Mouse (Mus musculus) kidney, embryonic 15.5 days (tissue): Measurements from ENCODE around the gene Creb3l4. TPM values are rescaled to one million over a fixed set of nuclear protein-coding genes. Genes with fewer than 3 reads are reported as not detected.
"Not testable (repeated sequence)": the region's sequence is repeated elsewhere in the genome, so short reads cannot be mapped to it uniquely, and the experiment has no call there.

Experiments used
- ATAC-seq: fragments of 200-750 bp; cut with Nextera tagmentation; replicated peaks from 2 replicates; pipeline ENCODE4 v1.8.0; 2017; ENCODE audit warnings: moderate TSS enrichment; ENCODE audit not compliant: low FRiP score
- H3K27ac ChIP-seq: fragments of 300-500 bp; sonication (generic); 2 replicates; pipeline ENCODE4 v1.5.1; 2015; ENCODE audit warnings: mild to moderate bottlenecking, inconsistent platforms
- H3K27me3 ChIP-seq: fragments of 300-500 bp; sonication (generic); 2 replicates; pipeline ENCODE4 v1.6.1; 2015; ENCODE audit warnings: inconsistent platforms
- H3K36me3 ChIP-seq: fragments of 300-500 bp; sonication (generic); 2 replicates; pipeline ENCODE4 v1.6.1; 2015; ENCODE audit warnings: inconsistent platforms
- H3K4me1 ChIP-seq: fragments of 300-500 bp; sonication (generic); 2 replicates; pipeline ENCODE4 v1.6.1; 2015; ENCODE audit warnings: inconsistent platforms
- H3K4me2 ChIP-seq: fragments of 300-500 bp; sonication (generic); 2 replicates; pipeline ENCODE4 v1.6.1; 2015; ENCODE audit warnings: moderate library complexity, mild to moderate bottlenecking, inconsistent platforms
- H3K4me3 ChIP-seq: fragments of 300-500 bp; sonication (generic); replicated peaks from 2 replicates; pipeline ENCODE4 v1.5.1; 2015; ENCODE audit warnings: mild to moderate bottlenecking, inconsistent platforms
- H3K9ac ChIP-seq: fragments of 300-500 bp; sonication (generic); 2 replicates; pipeline ENCODE4 v1.6.1; 2015; ENCODE audit warnings: mild to moderate bottlenecking, inconsistent platforms
- H3K9me3 ChIP-seq: fragments of 300-500 bp; sonication (generic); replicated peaks from 2 replicates; pipeline ENCODE4 v1.6.1; 2016; ENCODE audit warnings: inconsistent platforms
- WGBS: fragments of 180-500 bp; shearing (Covaris S2); methylation state at CpG from one replicate; pipeline ENCODE4 v1.1.7; 2015; ENCODE audit warnings: mixed read lengths; 5-methylcytosine and 5-hydroxymethylcytosine counted together
- polyA plus RNA-seq: library from polyadenylated mRNA; unstranded; fragments of >200 nt; fragmentation: Nextera tagmentation; extraction: Ambion mirVana; gene quantifications from 2 replicates; pipeline ENCODE4 v1.2.1, GENCODE M21; 2015

The Creb3l4 gene
- polyA plus RNA-seq: 3.7 and 6.9 TPM in 2 replicates

DNA sequence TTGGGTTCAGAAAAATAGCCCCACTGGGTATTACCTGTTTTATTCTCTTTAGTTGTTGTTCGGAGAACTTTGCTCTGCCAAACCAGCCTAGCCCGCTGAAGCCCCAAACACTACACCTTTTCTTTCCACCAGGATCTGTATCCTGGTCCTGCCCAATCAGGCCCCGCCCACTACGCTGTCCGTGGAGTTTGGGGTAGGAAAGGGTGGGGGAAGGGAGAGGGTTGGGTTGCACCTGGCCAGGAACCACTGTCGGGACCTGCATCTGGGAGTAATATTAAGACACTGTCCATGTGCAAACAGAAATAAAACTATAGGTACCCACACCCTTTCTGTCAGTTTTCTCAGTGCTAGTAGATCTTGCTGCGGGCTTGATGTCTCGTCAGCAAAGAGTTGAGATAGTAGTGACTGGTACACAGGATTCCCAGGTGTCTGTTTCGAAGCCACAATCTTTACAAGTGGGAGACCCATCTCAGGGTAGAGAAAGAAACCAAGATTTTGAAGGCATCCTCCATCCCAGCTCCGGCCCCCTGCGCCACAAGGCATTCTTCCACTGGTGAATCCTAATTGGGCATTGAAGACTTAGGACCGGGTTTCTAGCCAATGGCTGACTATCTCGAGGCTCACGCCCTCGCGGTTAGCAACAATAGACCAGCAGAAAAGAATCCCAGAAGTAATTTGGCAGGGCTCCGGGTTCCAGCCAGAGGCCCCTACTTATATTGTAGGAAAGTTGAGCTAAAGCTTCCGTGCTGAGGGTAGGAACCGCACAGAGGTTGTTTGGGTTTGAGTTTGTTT, at the start of gene Creb3l4:
Creb3l4 (minus strand) TSS at position 529 of the 792 bp plus-strand sequence.
- WGBS: 2% methylated on average over 19 of the region's 19 CpGs
- Histone ChIP-seq H3K4me2 (peak within 1 kb of the TSS; percentile 75), H3K27ac (peak within 1 kb of the TSS; percentile 63), H3K9me3 (no peaks in the 10 kb centered on the region), H3K9ac (peak within 1 kb of the TSS; percentile 30; the same call in 1 of the 2 replicates), H3K4me3 (peak within 1 kb of the TSS; percentile 46), H3K27me3 (no peaks in the 10 kb centered on the region), H3K36me3 (no peaks in the 10 kb centered on the region), H3K4me1 (peaks cover 21% of the 10 kb centered on the region)
- peak; percentile 66 for ATAC-seq

- Histone ChIP-seq H3K4me1 (peaks cover 23% of the 10 kb centered on the region), H3K27ac (peak within 1 kb of the TSS; percentile 97), H3K36me3 (no peaks in the 10 kb centered on the region), H3K4me2 (peak within 1 kb of the TSS; percentile 81), H3K27me3 (no peaks in the 10 kb centered on the region), H3K9me3 (no peaks in the 10 kb centered on the region), H3K4me3 (peak within 1 kb of the TSS; percentile 87), H3K9ac (peak within 1 kb of the TSS; percentile 93)
- WGBS: under 1% methylated on average over 42 of the region's 47 CpGs
- ATAC-seq: peak; percentile 99
These were observed 49.3 kb upstream of the Creb3l4 start, which contains the start of gene Gatad2b for GRCm38 (mm10) chr3:90292345-90293275. Gene Gatad2b (plus strand): TSS chr3:90293178.

- H3K4me2 ChIP-seq: peak overlapping the region; percentile 73
- peaks cover 21% of the 10 kb centered on the region for H3K4me1 ChIP-seq
- H3K27ac ChIP-seq: peak overlapping the region; percentile 97
- H3K4me3 ChIP-seq: peak overlapping the region; percentile 87
- H3K27me3 ChIP-seq: no peaks in the 10 kb centered on the region
- H3K9ac ChIP-seq: peak overlapping the region; percentile 72
- no peak for ATAC-seq
- no peaks in the 10 kb centered on the region for H3K36me3 ChIP-seq
- WGBS: 38% methylated on average over 2 of the region's 2 CpGs
- H3K9me3 ChIP-seq: no peaks in the 10 kb centered on the region
These were observed 48.7 kb upstream of the Creb3l4 start for GRCm38 (mm10) chr3:90291982-90292344.

- Histone ChIP-seq H3K9ac (no peak overlapping the region), H3K36me3 (no peaks in the 10 kb centered on the region), H3K4me1 (peaks cover 19% of the 10 kb centered on the region), H3K27me3 (no peaks in the 10 kb centered on the region), H3K4me2 (no peak overlapping the region), H3K27ac (no peak overlapping the region), H3K4me3 (no peak overlapping the region), H3K9me3 (no peaks in the 10 kb centered on the region)
- WGBS: 80% methylated on average over 1 of the region's 1 CpGs
- no peak for ATAC-seq
These were observed 47.3 kb upstream of the Creb3l4 start for GRCm38 (mm10) chr3:90290602-90291001.

DNA sequence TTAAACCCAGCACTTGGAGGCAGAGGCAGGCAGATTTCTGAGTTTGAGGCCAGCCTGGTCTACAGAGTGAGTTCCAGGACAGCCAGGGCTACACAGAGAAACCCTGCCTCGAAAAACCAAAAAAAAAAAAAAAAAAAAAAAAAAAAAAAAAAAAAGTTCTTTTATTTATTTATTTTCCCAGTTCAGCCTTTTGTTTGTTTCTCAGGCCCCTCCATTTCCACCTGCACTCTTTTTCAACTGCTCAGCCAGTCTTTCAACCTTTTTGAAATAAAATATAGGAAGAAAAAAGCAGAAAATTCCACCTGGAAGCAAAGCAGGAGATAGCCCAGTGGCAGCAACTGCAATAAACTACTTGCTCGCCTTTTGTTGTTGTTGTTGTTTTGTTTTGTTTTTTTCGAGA, 46.1 kb upstream of the Creb3l4 start:
- H3K4me1 ChIP-seq, H3K4me2 ChIP-seq, H3K36me3 ChIP-seq, H3K9ac ChIP-seq, H3K4me3 ChIP-seq, H3K27me3 ChIP-seq, H3K9me3 ChIP-seq, H3K27ac ChIP-seq, ATAC-seq: not testable (repeated sequence)
- 52% methylated on average over 3 of the region's 3 CpGs for WGBS

GRCm38 (mm10) chr3:90284150-90284549, 40.8 kb upstream of the Creb3l4 start:
- Histone ChIP-seq H3K4me1 (no peaks in the 10 kb centered on the region), H3K9ac (no peak overlapping the region), H3K36me3 (peaks cover 22% of the 10 kb centered on the region), H3K27me3 (no peaks in the 10 kb centered on the region), H3K4me2 (no peak overlapping the region), H3K4me3 (no peak overlapping the region), H3K27ac (no peak overlapping the region), H3K9me3 (no peaks in the 10 kb centered on the region)
- no peak for ATAC-seq
- WGBS: 90% methylated on average over 2 of the region's 2 CpGs

- no peaks in the 10 kb centered on the region for H3K9me3 ChIP-seq
- H3K4me2 ChIP-seq: no peak overlapping the region
- H3K4me3 ChIP-seq: no peak overlapping the region
- 85% methylated on average over 9 of the region's 9 CpGs for WGBS
- no peak for ATAC-seq
- H3K36me3 ChIP-seq: peaks cover 53% of the 10 kb centered on the region
- no peak overlapping the region for H3K27ac ChIP-seq
- H3K27me3 ChIP-seq: no peaks in the 10 kb centered on the region
- H3K4me1 ChIP-seq: no peaks in the 10 kb centered on the region
- H3K9ac ChIP-seq: no peak overlapping the region
These were observed 37.4 kb upstream of the Creb3l4 start for GRCm38 (mm10) chr3:90280708-90281107.

DNA sequence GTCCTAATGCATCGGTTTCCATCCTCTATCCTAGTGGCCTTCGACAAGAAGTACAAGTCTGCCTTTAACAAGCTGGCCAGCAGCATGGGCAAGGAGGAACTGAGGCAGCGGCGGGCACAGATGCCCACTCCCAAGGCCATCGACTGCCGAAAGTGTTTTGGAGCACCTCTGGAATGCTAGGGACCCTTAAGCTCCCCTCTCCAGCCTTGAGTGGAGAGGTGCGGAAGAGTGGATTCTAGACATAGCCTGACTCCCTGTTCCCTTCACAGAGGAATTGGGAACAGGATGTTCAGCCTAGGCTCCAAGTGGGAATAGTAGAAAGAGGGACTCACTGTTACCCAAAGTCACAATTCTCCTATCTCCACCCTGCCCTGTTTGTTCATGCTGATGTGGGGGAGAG, 36.4 kb upstream of the Creb3l4 start:
- H3K4me3 ChIP-seq: no peak overlapping the region
- no peaks in the 10 kb centered on the region for H3K27me3 ChIP-seq
- H3K9ac ChIP-seq: no peak overlapping the region
- ATAC-seq: no peak
- H3K27ac ChIP-seq: no peak overlapping the region
- no peak overlapping the region for H3K4me2 ChIP-seq
- H3K9me3 ChIP-seq: no peaks in the 10 kb centered on the region
- H3K36me3 ChIP-seq: peaks cover 61% of the 10 kb centered on the region
- H3K4me1 ChIP-seq: no peaks in the 10 kb centered on the region
- WGBS: 97% methylated on average over 7 of the region's 7 CpGs

- H3K27me3 ChIP-seq: no peaks in the 10 kb centered on the region
- no peak overlapping the region for H3K27ac ChIP-seq
- WGBS: 92% methylated on average over 9 of the region's 9 CpGs
- H3K4me1 ChIP-seq: no peaks in the 10 kb centered on the region
- H3K36me3 ChIP-seq: peaks cover 65% of the 10 kb centered on the region
- no peak overlapping the region for H3K9ac ChIP-seq
- H3K9me3 ChIP-seq: no peaks in the 10 kb centered on the region
- no peak overlapping the region for H3K4me2 ChIP-seq
- no peak overlapping the region for H3K4me3 ChIP-seq
- no peak for ATAC-seq
These were observed 35.9 kb upstream of the Creb3l4 start for GRCm38 (mm10) chr3:90279216-90279615.

DNA sequence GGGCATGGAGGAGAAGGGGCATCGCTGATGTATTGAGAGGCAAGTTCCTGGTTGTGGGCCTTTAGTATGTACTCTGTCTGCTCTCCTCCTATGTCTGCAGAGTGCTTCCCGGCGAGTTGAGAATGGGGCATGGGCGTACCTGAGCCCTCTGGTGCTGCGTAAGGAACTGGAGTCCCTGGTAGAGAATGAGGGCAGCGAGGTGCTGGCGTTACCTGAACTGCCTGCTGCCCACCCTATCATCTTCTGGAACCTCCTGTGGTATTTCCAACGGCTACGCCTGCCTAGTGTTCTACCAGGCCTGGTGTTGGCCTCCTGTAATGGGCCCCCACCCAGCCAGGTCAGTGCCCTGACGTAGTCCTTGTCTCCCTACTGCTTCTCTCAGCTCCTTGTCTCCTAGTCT, 34.9 kb upstream of the Creb3l4 start:
- no peak overlapping the region for H3K4me3 ChIP-seq
- no peaks in the 10 kb centered on the region for H3K27me3 ChIP-seq
- H3K9me3 ChIP-seq: no peaks in the 10 kb centered on the region
- H3K4me2 ChIP-seq: no peak overlapping the region
- H3K9ac ChIP-seq: no peak overlapping the region
- H3K36me3 ChIP-seq: peaks cover 75% of the 10 kb centered on the region
- no peak for ATAC-seq
- no peaks in the 10 kb centered on the region for H3K4me1 ChIP-seq
- 90% methylated on average over 10 of the region's 10 CpGs for WGBS
- no peak overlapping the region for H3K27ac ChIP-seq

DNA sequence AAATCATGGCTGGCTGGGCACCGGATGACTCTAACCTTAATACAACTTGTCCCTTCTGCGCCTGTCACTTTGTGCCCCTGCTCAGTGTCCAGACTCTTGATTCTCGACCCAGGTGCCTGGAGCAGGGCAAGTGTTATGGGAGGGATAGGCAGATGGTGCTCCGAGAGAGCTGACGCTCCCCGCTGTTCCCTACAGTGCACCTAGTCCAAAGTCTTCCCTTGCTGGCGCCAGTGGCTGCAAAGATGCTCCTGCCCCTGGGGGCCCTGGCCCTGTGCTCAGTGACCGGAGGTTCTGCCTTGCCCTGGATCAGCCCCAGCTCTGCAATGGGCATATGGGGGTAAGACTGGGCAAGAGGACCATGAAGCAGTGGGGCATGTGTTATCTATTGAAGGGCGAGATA, 34.5 kb upstream of the Creb3l4 start:
- H3K4me1 ChIP-seq: no peaks in the 10 kb centered on the region
- H3K4me2 ChIP-seq: no peak overlapping the region
- WGBS: 88% methylated on average over 9 of the region's 9 CpGs
- no peaks in the 10 kb centered on the region for H3K9me3 ChIP-seq
- peaks cover 79% of the 10 kb centered on the region for H3K36me3 ChIP-seq
- H3K27ac ChIP-seq: no peak overlapping the region
- no peak overlapping the region for H3K9ac ChIP-seq
- no peak overlapping the region for H3K4me3 ChIP-seq
- ATAC-seq: no peak
- no peaks in the 10 kb centered on the region for H3K27me3 ChIP-seq

GRCm38 (mm10) chr3:90276858-90277257, 33.5 kb upstream of the Creb3l4 start:
- Histone ChIP-seq H3K4me2 (no peak overlapping the region), H3K9me3 (no peaks in the 10 kb centered on the region), H3K4me3 (no peak overlapping the region), H3K27me3 (no peaks in the 10 kb centered on the region), H3K9ac (no peak overlapping the region), H3K4me1 (no peaks in the 10 kb centered on the region), H3K36me3 (peaks cover 89% of the 10 kb centered on the region), H3K27ac (no peak overlapping the region)
- WGBS: 54% methylated on average over 16 of the region's 16 CpGs
- ATAC-seq: no peak
